Mouse (Mus musculus): Measurements from ENCODE around the gene Tmem158. TPM values are rescaled to one million over a fixed set of nuclear protein-coding genes. Genes with fewer than 3 reads are reported as not detected.

The Tmem158 gene
- total and polyA plus RNA-seq, 2 experiments from 2014 or later, result 51.6 to 153 TPM

DNA sequence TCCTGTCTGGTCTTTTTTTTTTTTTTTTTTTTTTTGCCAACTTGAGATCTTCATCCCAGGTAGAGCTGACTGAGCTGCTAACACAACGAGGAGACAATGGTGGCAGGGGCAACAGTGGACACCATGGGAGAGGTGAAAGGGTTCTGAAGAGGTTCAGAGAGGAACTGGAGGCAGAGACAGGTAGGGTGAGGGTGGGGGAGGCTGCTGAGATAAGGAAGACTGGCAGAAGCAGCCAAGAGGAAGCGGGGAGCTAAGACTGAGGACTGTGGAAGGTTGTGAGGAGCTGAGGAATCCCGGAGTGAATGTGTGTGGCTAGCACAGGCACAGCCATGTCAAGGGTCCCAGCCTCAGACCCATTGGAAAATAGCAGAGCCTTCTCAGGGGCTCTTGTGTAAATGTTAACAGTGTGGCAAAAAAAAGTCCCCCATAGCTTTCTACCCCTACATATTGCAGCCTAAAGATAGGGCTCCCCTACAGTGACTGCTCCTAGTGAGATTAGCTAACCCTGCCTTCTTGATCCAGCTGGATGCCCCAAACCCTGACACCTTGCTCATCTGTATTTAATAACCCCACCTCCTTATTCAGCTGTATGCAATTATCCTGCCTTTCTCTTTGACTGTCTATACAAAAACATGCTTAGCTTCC lies 33.3 kb downstream of the Tmem158 start:
- H3K4me3 ChIP-seq (ENCODE audit: low read length), result no peak overlapping the region
- H3K4me1 ChIP-seq (ENCODE audit: insufficient read depth, low read length), result no peaks in the 10 kb centered on the region
- no peak overlapping the region for H3K9ac ChIP-seq (replicated peaks; ENCODE audit: low read length)
- H3K9me3 ChIP-seq (ENCODE audit: low read length), result no peaks in the 10 kb centered on the region
- no peak overlapping the region for H3K4me2 ChIP-seq (ENCODE audit: low read depth, low read length)
- 85% methylated on average over 3 of the region's 3 CpGs for WGBS
- DNase-seq (ENCODE audit: low spot score), result no peak
- H3K36me3 ChIP-seq (ENCODE audit: insufficient read depth, low read length), result no peaks in the 10 kb centered on the region
- no peak for TF ChIP-seq CTCF (IDR thresholded peaks at IDR 0.05; ENCODE audit: low read depth)
- H3K27me3 ChIP-seq (ENCODE audit: insufficient read depth, low read length), result no peaks in the 10 kb centered on the region
- H3K27ac ChIP-seq, result no peak overlapping the region
- no peak for ATAC-seq

DNA sequence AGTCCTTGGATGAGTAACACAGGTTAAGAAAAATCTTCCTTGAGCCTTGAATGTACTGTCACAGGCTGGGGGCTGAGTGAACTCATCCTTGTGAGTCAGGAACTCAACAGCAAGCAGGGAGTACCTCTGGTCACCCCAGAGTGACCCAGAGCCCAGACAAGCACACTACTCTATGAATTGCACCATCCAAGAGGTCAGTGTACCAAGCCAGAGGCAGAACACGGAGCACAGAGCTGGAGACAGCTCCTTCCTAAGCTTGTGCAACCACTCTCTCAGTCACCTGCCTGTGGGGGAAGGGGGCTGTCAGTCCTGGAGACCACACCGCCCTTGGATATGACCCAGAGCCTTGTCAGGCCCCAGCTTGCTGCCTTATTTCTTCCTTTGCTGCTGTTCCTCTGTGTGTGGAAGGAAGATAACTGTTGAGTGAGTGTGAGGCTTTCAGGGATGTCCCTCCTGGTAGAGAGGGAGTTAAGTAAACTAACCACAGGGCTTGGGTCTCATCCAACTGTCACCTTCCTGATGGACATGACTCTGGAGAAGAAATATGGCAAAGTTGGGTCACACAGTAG lies 35.6 kb downstream of the Tmem158 start:
- H3K36me3 ChIP-seq (ENCODE audit: insufficient read depth, low read length), result no peaks in the 10 kb centered on the region
- H3K27ac ChIP-seq, result no peak overlapping the region
- DNase-seq (ENCODE audit: low spot score) (no peak), ATAC-seq (no peak)
- 84% methylated on average over 2 of the region's 2 CpGs for WGBS
- no peak overlapping the region for H3K4me3 ChIP-seq (ENCODE audit: low read length)
- no peak for TF ChIP-seq CTCF (IDR thresholded peaks at IDR 0.05; ENCODE audit: low read depth)
- no peaks in the 10 kb centered on the region for H3K9me3 ChIP-seq (ENCODE audit: low read length)
- no peak overlapping the region for H3K9ac ChIP-seq (replicated peaks; ENCODE audit: low read length)
- no peaks in the 10 kb centered on the region for H3K27me3 ChIP-seq (ENCODE audit: insufficient read depth, low read length)
- H3K4me2 ChIP-seq (ENCODE audit: low read depth, low read length), result no peak overlapping the region
- H3K4me1 ChIP-seq (ENCODE audit: insufficient read depth, low read length), result no peaks in the 10 kb centered on the region

DNA sequence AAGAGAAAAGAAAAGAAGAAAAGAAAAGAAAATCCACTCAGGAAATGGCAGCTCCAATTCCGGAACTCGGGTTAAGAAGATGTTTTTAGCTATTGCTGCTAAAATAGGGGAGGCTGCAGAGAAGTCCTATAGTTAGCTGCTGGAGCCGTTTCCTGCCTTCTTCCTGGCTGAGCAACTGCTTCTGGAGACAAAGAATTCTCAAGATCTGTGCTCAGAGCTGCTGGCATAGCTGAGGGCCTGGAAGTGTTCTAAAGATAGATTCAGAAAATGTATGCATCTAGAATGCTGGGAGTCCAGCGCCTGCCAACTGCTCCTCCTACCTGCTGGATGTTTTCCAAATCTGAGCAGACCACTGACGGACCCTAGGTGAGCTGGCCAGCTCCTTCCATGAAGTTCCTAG lies 40.7 kb downstream of the Tmem158 start:
- Histone ChIP-seq H3K9me3 (ENCODE audit: low read length) (no peaks in the 10 kb centered on the region), H3K4me3 (ENCODE audit: low read length) (no peak overlapping the region), H3K9ac (replicated peaks; ENCODE audit: low read length) (no peak overlapping the region), H3K4me1 (ENCODE audit: insufficient read depth, low read length) (no peaks in the 10 kb centered on the region), H3K27me3 (ENCODE audit: insufficient read depth, low read length) (peaks cover 9% of the 10 kb centered on the region; the same call in 1 of the 2 replicates), H3K36me3 (ENCODE audit: insufficient read depth, low read length) (no peaks in the 10 kb centered on the region), H3K27ac (no peak overlapping the region), H3K4me2 (ENCODE audit: low read depth, low read length) (no peak overlapping the region)
- WGBS, result 51% methylated on average over 5 of the region's 5 CpGs
- no peak for TF ChIP-seq CTCF (IDR thresholded peaks at IDR 0.05; ENCODE audit: low read depth)
- DNase-seq (ENCODE audit: low spot score) (no peak), ATAC-seq (no peak)

DNA sequence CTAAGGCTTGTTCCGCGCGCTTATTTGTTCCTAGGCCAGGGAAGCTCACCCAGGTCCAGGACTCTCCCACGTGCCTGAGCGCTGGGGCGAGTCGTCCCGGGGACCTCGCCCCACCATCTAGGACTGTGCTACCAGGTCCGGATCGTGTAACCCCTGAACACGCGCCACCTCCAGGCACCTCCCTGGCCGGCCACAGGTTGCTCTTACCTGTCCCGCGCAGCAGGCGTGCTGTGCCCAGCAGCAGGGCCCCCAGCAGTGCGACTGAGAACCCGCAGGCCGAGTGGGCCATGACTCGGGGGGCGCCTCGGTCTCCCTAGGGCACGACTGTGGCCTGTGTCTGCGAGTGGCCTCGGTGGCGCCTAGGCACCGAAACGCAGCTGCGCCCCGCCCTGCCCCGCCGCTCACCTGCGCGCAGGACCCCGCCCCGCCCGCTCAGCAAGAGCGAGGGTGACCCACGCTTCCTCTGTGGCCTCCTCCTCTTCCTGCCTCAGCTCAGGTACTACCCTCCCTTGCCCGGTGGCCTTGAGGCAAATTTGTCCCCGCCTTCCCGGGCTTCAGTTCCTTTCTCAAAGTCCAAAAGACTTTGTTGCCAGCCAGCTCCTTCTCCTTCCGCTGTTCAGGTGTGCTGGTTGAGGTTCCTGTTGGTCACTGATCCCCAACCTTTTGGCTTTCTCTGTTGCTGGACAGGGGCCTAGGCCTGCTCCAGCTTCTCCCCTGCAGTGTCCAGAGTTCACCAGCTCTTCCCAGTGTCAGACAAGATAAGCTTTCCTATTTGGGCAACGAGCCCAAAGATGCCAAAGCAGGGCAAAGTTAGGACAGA lies 44.7 kb downstream of the Tmem158 start, which contains the start of gene Cdcp1:
TSS of gene Cdcp1 (minus strand) at position 418 of the 820 bp plus-strand sequence.
- TF ChIP-seq CTCF (IDR thresholded peaks at IDR 0.05; ENCODE audit: low read depth), result no peak
- ATAC-seq, result peak; percentile 49; the same call in 1 of the 2 replicates
- Histone ChIP-seq H3K36me3 (ENCODE audit: insufficient read depth, low read length) (no peaks in the 10 kb centered on the region), H3K4me2 (ENCODE audit: low read depth, low read length) (peak within 1 kb of the TSS; percentile 59), H3K27ac (no peak within 1 kb of the TSS), H3K4me1 (ENCODE audit: insufficient read depth, low read length) (no peaks in the 10 kb centered on the region), H3K9ac (replicated peaks; ENCODE audit: low read length) (peak within 1 kb of the TSS; percentile 33), H3K4me3 (ENCODE audit: low read length) (peak within 1 kb of the TSS; percentile 14), H3K27me3 (ENCODE audit: insufficient read depth, low read length) (peaks cover 9% of the 10 kb centered on the region; the same call in 1 of the 2 replicates), H3K9me3 (ENCODE audit: low read length) (no peaks in the 10 kb centered on the region)
- no peak for DNase-seq (ENCODE audit: low spot score)
- 8% methylated on average over 44 of the region's 45 CpGs for WGBS

DNA sequence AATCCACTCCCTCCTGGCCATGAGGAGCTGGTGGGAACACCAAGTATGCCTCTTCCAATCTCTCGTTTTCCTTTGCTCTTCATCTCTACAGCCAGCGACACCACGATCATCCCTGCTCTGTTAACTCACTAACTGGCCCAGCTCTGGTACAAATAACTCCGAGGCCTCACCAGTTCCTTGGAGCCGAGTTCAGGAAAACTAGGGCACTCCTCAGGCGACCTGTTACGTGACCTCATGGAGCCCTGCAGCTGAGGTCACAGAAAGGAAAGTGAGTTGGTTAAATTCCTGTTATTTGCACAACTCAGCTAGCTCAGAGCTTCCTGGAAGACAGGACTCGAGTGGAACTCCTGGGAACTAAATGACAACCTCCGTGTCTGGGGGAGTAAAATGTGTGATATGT lies 47.2 kb downstream of the Tmem158 start:
- H3K27ac ChIP-seq, result no peak overlapping the region
- ATAC-seq (no peak), DNase-seq (ENCODE audit: low spot score) (no peak)
- TF ChIP-seq CTCF (IDR thresholded peaks at IDR 0.05; ENCODE audit: low read depth), result no peak
- H3K4me2 ChIP-seq (ENCODE audit: low read depth, low read length), result no peak overlapping the region
- no peaks in the 10 kb centered on the region for H3K36me3 ChIP-seq (ENCODE audit: insufficient read depth, low read length)
- no peaks in the 10 kb centered on the region for H3K4me1 ChIP-seq (ENCODE audit: insufficient read depth, low read length)
- H3K9ac ChIP-seq (replicated peaks; ENCODE audit: low read length), result no peak overlapping the region
- 80% methylated on average over 9 of the region's 9 CpGs for WGBS
- no peak overlapping the region for H3K4me3 ChIP-seq (ENCODE audit: low read length)
- H3K27me3 ChIP-seq (ENCODE audit: insufficient read depth, low read length), result peaks cover 9% of the 10 kb centered on the region; the same call in 1 of the 2 replicates
- H3K9me3 ChIP-seq (ENCODE audit: low read length), result no peaks in the 10 kb centered on the region

Other genes with a start within 250 kb of the Tmem158 start
- 18.5 and 19.9 TPM in 2 replicates for gene Tmem42, start 239.4 kb downstream of the Tmem158 start, total RNA-seq (2014; rRNA removed)
- 30.6 and 31.5 TPM in 2 replicates for gene Tmem42, start 239.4 kb downstream of the Tmem158 start, polyA plus RNA-seq (2015; fragmentation: Nextera tagmentation; extraction: Ambion mirVana)
- gene Tgm4, start 226.0 kb downstream of the Tmem158 start, total RNA-seq (2014; rRNA removed), result 0.10 TPM in 1 of 2 replicates, not detected in the other
- 0.42 and 0.45 TPM in 2 replicates for gene Tgm4, start 226.0 kb downstream of the Tmem158 start, polyA plus RNA-seq (2015; fragmentation: Nextera tagmentation; extraction: Ambion mirVana)
- 82.9 and 91.6 TPM in 2 replicates for gene Zdhhc3, start 147.6 kb downstream of the Tmem158 start, total RNA-seq (2014; rRNA removed)
- 81.8 and 83.4 TPM in 2 replicates for gene Zdhhc3, start 147.6 kb downstream of the Tmem158 start, polyA plus RNA-seq (2015; fragmentation: Nextera tagmentation; extraction: Ambion mirVana)
- 25.9 and 31.3 TPM in 2 replicates for gene Exosc7, start 147.5 kb downstream of the Tmem158 start, total RNA-seq (2014; rRNA removed)
- gene Exosc7, start 147.5 kb downstream of the Tmem158 start, polyA plus RNA-seq (2015; fragmentation: Nextera tagmentation; extraction: Ambion mirVana), result 57.5 and 64.5 TPM in 2 replicates
- gene Clec3b, start 109.8 kb downstream of the Tmem158 start, total RNA-seq (2014; rRNA removed), result 3.8 and 5.8 TPM in 2 replicates
- 5.6 and 6.9 TPM in 2 replicates for gene Clec3b, start 109.8 kb downstream of the Tmem158 start, polyA plus RNA-seq (2015; fragmentation: Nextera tagmentation; extraction: Ambion mirVana)
- 0.26 and 0.29 TPM in 2 replicates for gene Cdcp1, start 44.7 kb downstream of the Tmem158 start, total RNA-seq (2014; rRNA removed)
- gene Cdcp1, start 44.7 kb downstream of the Tmem158 start, polyA plus RNA-seq (2015; fragmentation: Nextera tagmentation; extraction: Ambion mirVana), result 0.14 and 0.38 TPM in 2 replicates
- gene Lars2, start 106.2 kb upstream of the Tmem158 start, total RNA-seq (2014; rRNA removed), result 18.8 and 32.4 TPM in 2 replicates
- 956 and 1,072 TPM in 2 replicates for gene Lars2, start 106.2 kb upstream of the Tmem158 start, polyA plus RNA-seq (2015; fragmentation: Nextera tagmentation; extraction: Ambion mirVana)
- gene Limd1, start 217.9 kb upstream of the Tmem158 start, total RNA-seq (2014; rRNA removed), result 29.7 and 30.3 TPM in 2 replicates
- gene Limd1, start 217.9 kb upstream of the Tmem158 start, polyA plus RNA-seq (2015; fragmentation: Nextera tagmentation; extraction: Ambion mirVana), result 11.1 and 11.4 TPM in 2 replicates

Measured in hindbrain, postnatal 0 days (tissue).